Mouse (Mus musculus): ENCODE measurements at regions not wholly inside any gene's neighbourhood (a gene's known extent, or its start where the extent isn't known, plus 50 kb on each side); places are given as distances from the start of the nearest gene placed in this dataset.

DNA sequence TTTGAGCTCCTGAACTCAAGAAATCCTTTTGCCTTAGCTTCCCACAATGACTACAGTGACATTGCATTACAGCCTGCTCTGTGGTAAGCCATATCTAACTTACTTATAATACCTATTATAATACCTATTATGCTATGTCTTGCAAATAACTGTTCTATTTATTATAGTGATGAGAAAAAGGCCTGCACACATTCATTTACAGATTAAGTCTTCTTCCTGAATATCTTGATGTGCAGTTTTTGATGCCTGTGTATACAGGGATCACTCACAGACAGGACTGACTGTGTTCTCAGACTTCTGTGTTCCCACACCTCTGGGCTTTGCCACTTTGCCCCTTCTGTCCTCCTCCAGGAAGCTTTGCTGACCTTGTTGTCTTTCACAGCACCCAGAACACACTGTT is 102.8 kb upstream of the Dlg1 start:
- no peak for TF ChIP-seq CTCF (IDR thresholded peaks at IDR 0.05; ENCODE audit: extremely low read depth, insufficient read depth, insufficient read length, insufficient replicate concordance)
- no peak for TF ChIP-seq POLR2A (IDR thresholded peaks at IDR 0.05; ENCODE audit: low read depth, low read length)
